Mouse (Mus musculus): ENCODE data around the gene Ano6.

Gene Ano6

GRCm38 (mm10) chr15:95856684-95857595 lies 66.3 kb downstream of the Ano6 start:
- DNase-seq (ENCODE audit: low spot score) = no peak

- no peak for DNase-seq (ENCODE audit: low spot score)
Observed at GRCm38 (mm10) chr15:95858876-95859655, 68.4 kb downstream of the Ano6 start.

GRCm38 (mm10) chr15:95863865-95864660 lies 73.4 kb downstream of the Ano6 start:
- peak; percentile 56 for DNase-seq (ENCODE audit: low spot score)

- no peak for DNase-seq (ENCODE audit: low spot score)
Observed at GRCm38 (mm10) chr15:95865311-95866100, 74.9 kb downstream of the Ano6 start.

- no peak for DNase-seq (ENCODE audit: low spot score)
Observed at GRCm38 (mm10) chr15:95868172-95868571, 77.5 kb downstream of the Ano6 start.

GRCm38 (mm10) chr15:95869611-95870010 lies 79.0 kb downstream of the Ano6 start:
- no peak for DNase-seq (ENCODE audit: low spot score)

GRCm38 (mm10) chr15:95871631-95872030 lies 81.0 kb downstream of the Ano6 start:
- no peak for DNase-seq (ENCODE audit: low spot score)

- no peak for DNase-seq (ENCODE audit: low spot score)
Observed at GRCm38 (mm10) chr15:95872447-95872846, 81.8 kb downstream of the Ano6 start.

GRCm38 (mm10) chr15:95873276-95873675 lies 82.6 kb downstream of the Ano6 start:
- DNase-seq (ENCODE audit: low spot score) = no peak

GRCm38 (mm10) chr15:95874216-95874615 lies 83.6 kb downstream of the Ano6 start:
- DNase-seq (ENCODE audit: low spot score) = peak; percentile 65

GRCm38 (mm10) chr15:95874726-95875125 lies 84.1 kb downstream of the Ano6 start:
- DNase-seq (ENCODE audit: low spot score) = peak; percentile 91

- DNase-seq (ENCODE audit: low spot score) = no peak
Observed at GRCm38 (mm10) chr15:95875898-95876297, 85.3 kb downstream of the Ano6 start.

GRCm38 (mm10) chr15:95880616-95881151 lies 90.0 kb downstream of the Ano6 start:
- peak; percentile 73 for DNase-seq (ENCODE audit: low spot score)

- no peak for DNase-seq (ENCODE audit: low spot score)
Observed at GRCm38 (mm10) chr15:95882436-95882835, 91.8 kb downstream of the Ano6 start.

GRCm38 (mm10) chr15:95883559-95883958 lies 92.9 kb downstream of the Ano6 start:
- DNase-seq (ENCODE audit: low spot score) = no peak

- DNase-seq (ENCODE audit: low spot score) = peak; percentile 48
Observed at GRCm38 (mm10) chr15:95884658-95885620, 94.3 kb downstream of the Ano6 start.

- DNase-seq (ENCODE audit: low spot score) = no peak
Observed at GRCm38 (mm10) chr15:95885953-95886820, 95.5 kb downstream of the Ano6 start.

GRCm38 (mm10) chr15:95887365-95887764 lies 96.7 kb downstream of the Ano6 start:
- DNase-seq (ENCODE audit: low spot score) = no peak

GRCm38 (mm10) chr15:95888556-95888955 lies 97.9 kb downstream of the Ano6 start:
- peak; percentile 28 for DNase-seq (ENCODE audit: low spot score)
